Mouse (Mus musculus) kidney, adult 18-20 months (tissue): Measurements from ENCODE around the gene Lst1.

Experiments used
- DNase-seq: peaks from one replicate; pipeline ENCODE4 v3.0.0; 2021

Gene Lst1

GRCm38 (mm10) chr17:35205380-35205769 is 17.1 kb upstream of the Lst1 start:
- no peak for DNase-seq

- DNase-seq = no peak
These were observed 16.5 kb upstream of the Lst1 start, which contains the start of gene Lta for GRCm38 (mm10) chr17:35204494-35205379. Gene Lta (minus strand): TSS chr17:35205351.

- DNase-seq = no peak
These were observed 14.2 kb upstream of the Lst1 start for GRCm38 (mm10) chr17:35202442-35202841.

GRCm38 (mm10) chr17:35201787-35202186 is 13.5 kb upstream of the Lst1 start, which contains the start of gene Tnf:
Gene Tnf (minus strand): TSS chr17:35202007.
- no peak for DNase-seq

- DNase-seq = no peak
These were observed 12.9 kb upstream of the Lst1 start for GRCm38 (mm10) chr17:35201128-35201527.

GRCm38 (mm10) chr17:35200398-35200797 is 12.2 kb upstream of the Lst1 start:
- no peak for DNase-seq

GRCm38 (mm10) chr17:35198946-35199345 is 10.7 kb upstream of the Lst1 start:
- DNase-seq = no peak

- DNase-seq = no peak
These were observed 9.8 kb upstream of the Lst1 start for GRCm38 (mm10) chr17:35198029-35198428.

GRCm38 (mm10) chr17:35197126-35197525 is 8.9 kb upstream of the Lst1 start:
- DNase-seq = no peak

GRCm38 (mm10) chr17:35196321-35196641 is 8.0 kb upstream of the Lst1 start:
- no peak for DNase-seq

- DNase-seq = peak; percentile 85
These were observed 7.5 kb upstream of the Lst1 start for GRCm38 (mm10) chr17:35195631-35196320.

GRCm38 (mm10) chr17:35194844-35195630 is 6.8 kb upstream of the Lst1 start:
- no peak for DNase-seq

GRCm38 (mm10) chr17:35193881-35194843 is 5.9 kb upstream of the Lst1 start, which contains the start of gene Ltb:
Gene Ltb (plus strand): TSS chr17:35194439.
- no peak for DNase-seq

- no peak for DNase-seq
These were observed 4.7 kb upstream of the Lst1 start for GRCm38 (mm10) chr17:35192924-35193323.

- no peak for DNase-seq
These were observed 3.5 kb upstream of the Lst1 start for GRCm38 (mm10) chr17:35191723-35192122.

GRCm38 (mm10) chr17:35190096-35190495 is 1.9 kb upstream of the Lst1 start:
- DNase-seq = no peak

GRCm38 (mm10) chr17:35189186-35189585 is 947 bp upstream of the Lst1 start:
- DNase-seq = no peak

- DNase-seq = no peak
These were observed 894 bp downstream of the Lst1 start for GRCm38 (mm10) chr17:35187345-35187744.

- DNase-seq = no peak
These were observed 1.6 kb downstream of the Lst1 start for GRCm38 (mm10) chr17:35186681-35187080.

- DNase-seq = peak; percentile 75
These were observed 2.3 kb downstream of the Lst1 start for GRCm38 (mm10) chr17:35185639-35186611.

GRCm38 (mm10) chr17:35180093-35180492 is 8.1 kb downstream of the Lst1 start:
- DNase-seq = no peak
